Mouse (Mus musculus): Measurements from ENCODE around the gene Hcn2.

Gene Hcn2

GRCm38 (mm10) chr10:79716254-79716987 is at the start of gene Hcn2:
Gene Hcn2 (plus strand): TSS chr10:79716634.
- no peak for DNase-seq

GRCm38 (mm10) chr10:79668076-79668475 is 48.4 kb upstream of the Hcn2 start:
- no peak for DNase-seq

DNA sequence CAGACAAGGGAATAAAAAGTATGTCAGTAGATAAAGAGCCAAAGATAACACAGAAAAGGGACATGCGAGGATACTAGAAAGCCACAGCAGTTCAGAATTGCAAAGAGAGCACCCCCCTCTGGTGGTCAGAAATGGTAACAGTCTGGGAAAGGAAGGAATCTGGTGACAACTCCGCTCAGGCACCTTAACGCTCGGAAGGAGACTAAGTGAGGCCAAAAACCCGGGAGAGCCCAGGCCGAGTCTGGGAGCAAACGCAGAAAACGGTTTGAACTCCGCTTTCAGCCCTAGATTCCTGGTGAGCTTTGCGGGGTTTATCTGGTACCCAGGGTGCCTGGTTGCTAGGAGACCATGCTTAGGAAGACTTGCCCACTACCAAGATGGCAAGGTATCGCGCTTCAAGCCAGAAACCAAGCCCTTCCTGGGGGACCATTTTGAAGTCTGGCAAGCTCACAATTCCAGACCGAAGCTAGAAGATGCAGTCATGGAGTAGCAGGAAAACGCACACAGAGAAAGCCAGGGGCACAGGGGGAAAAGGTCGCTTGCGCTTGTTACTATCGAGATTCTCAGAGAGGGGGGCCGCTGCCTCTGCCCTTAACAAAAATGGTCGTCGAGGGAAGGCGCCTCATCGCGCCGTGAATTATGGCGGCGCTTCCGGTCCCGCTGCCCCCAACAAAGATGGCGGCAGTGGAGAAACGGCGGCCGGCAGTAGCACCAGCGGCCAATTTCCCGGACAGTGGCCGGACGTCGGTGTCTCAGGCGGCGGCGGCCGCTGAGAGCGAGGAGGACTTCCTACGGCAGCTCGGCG is 47.5 kb upstream of the Hcn2 start, which contains the start of gene Tpgs1:
TSS of gene Tpgs1 (plus strand) at position 599 of the 805 bp plus-strand sequence.
- peak; percentile 88 for DNase-seq

GRCm38 (mm10) chr10:79669576-79670057 is 46.8 kb upstream of the Hcn2 start:
- peak; percentile 81 for DNase-seq

GRCm38 (mm10) chr10:79670071-79670888 is 46.2 kb upstream of the Hcn2 start:
- no peak for DNase-seq

- no peak for DNase-seq
These were observed 44.9 kb upstream of the Hcn2 start for GRCm38 (mm10) chr10:79671396-79672087.

DNA sequence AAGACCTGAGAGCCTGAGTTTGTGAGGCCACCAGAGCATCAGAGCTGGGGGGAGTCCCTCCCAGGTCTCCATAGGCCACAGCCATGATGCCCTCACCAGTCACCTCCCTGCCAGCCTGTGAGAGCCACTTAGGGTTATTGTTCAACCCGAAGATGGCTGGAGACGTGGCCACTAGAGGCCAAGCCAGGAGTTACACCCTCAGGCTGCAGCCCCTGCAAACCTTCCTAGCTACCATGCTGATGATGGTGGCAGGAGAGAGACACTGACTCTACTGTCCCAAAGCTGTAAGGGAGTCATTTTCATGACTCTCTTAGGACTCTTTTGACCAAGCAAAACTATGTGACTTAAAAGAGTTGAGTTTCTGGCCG is 44.4 kb upstream of the Hcn2 start:
- no peak for DNase-seq

- no peak for DNase-seq
These were observed 43.4 kb upstream of the Hcn2 start for GRCm38 (mm10) chr10:79673054-79673453.

DNA sequence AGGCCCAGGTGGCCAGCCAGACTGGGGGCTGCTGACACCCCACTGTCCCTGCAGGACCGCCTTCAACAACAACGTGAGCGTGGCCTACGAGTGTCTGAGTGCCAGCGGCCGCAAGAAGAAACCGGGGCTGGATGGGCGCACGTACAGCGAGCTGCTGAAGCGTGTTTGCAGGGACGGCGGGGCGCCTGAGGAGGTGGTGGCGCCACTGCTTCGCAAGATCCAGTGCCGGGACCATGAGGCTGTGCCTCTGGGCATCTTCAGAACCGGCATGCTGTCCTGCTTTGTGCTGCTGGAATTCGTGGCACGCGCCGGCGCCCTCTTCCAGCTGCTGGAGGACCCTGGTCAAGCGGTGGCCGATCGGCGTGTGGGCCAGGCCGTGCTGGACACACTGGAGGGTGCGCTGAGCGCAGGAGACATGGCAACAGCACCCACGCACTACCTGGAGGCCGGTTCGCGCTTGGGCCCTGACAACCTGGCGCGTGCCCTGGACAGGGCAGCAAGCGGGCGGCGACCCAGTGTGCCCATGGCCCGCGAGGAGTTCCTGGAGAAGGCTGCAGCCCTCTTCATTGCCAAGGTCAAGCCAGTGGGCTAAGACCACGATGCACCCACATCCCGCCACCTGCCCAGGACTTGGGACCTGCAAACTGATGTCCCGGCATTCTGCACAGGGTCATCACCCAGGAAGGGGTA is 40.9 kb upstream of the Hcn2 start:
- no peak for DNase-seq

DNA sequence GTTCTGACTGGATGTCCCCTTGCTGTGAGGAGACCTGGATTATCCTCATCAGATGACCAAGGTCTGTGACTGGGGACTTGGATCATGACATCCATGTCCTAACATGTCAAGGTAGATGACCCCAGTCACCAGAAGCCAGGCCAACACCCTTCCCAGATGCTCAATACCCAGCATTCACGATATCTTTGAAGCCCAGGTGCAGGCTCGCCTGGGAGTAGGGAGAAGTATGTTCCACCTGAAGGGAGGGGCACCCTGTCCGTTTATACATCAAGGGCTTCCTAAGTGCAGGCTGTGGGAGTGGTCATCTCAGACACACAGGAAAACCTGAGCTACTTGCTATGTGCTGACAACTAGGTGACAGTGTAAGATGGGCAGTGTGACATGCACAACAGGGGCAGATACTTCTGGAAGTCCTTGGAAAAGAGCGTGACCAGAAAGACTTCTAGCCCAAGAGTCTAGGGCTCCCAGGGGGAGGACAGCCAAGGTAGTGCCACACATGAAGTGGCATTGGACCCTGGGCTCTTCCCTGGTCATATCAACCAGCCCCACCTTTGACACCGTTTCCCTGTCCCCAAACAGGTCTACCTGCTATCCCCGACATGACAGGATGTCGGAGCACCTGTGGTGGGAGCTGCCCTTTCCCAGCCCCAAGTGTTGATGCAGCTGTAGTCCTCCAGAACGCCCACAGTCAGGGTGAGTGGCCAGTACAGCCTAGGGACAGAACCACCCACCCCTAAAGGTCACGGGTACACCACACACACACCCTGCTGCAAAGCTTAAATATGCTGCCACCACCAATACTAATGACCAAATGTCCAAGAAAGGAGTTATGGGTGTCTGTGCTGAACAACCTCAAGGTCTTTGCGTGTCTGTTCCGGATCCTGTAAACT is 35.6 kb upstream of the Hcn2 start:
- DNase-seq = peak; percentile 8

DNA sequence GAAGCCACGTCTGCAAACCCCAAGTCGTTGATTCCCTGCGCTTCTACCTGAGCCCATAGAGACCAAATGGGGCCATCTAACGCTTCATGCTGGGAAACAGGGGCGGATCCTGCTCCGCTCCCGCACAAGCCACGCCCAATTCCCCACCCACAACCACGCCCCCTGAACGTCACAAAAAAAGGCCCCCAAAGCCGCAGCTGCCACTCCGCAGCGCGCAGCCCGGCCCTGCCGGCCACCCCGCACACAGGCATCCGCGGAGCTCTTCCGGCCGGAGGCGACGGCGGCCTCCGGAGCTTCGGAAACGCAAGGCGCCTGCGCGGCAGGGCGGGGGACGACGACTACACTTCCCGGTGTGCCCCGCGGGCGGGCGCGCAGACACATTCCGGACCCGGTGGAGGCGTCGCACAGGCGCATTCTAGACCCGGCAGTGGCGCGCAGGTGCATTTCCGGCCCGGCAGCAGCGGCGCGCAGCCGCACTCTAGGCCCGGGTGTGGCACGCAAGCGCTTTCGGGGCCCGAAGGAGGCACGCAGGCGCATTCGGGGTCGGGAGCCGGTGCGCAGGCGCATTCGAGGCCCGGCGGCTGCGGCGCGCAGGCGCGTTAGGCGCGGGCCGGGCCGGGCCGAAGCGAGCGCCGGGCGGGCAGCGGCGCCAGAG is 34.7 kb upstream of the Hcn2 start, which contains the start of gene Cdc34:
TSS of gene Cdc34 (plus strand) at position 605 of the 655 bp plus-strand sequence.
- DNase-seq = peak; percentile 99

DNA sequence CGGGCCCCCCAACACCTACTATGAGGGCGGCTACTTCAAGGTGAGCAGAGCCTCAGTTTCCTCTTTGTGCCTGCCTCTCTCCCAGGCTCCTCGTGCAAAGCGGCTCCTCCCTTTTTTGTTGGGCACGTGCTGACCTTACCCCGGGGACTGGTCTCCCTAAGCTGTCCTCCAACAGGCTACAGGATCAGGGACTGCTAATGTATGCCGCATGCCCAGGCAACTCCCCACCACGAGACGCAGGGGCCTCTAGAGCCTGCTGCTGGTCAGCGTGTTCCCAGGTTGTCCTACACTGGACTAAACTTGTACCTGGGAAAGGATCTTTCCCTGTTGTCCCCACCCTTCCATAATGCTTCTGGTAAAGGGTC is 33.9 kb upstream of the Hcn2 start:
- DNase-seq = peak; percentile 39

- peak; percentile 71 for DNase-seq
These were observed 33.4 kb upstream of the Hcn2 start for GRCm38 (mm10) chr10:79682916-79683582.

GRCm38 (mm10) chr10:79683726-79684640 is 32.5 kb upstream of the Hcn2 start:
- no peak for DNase-seq

DNA sequence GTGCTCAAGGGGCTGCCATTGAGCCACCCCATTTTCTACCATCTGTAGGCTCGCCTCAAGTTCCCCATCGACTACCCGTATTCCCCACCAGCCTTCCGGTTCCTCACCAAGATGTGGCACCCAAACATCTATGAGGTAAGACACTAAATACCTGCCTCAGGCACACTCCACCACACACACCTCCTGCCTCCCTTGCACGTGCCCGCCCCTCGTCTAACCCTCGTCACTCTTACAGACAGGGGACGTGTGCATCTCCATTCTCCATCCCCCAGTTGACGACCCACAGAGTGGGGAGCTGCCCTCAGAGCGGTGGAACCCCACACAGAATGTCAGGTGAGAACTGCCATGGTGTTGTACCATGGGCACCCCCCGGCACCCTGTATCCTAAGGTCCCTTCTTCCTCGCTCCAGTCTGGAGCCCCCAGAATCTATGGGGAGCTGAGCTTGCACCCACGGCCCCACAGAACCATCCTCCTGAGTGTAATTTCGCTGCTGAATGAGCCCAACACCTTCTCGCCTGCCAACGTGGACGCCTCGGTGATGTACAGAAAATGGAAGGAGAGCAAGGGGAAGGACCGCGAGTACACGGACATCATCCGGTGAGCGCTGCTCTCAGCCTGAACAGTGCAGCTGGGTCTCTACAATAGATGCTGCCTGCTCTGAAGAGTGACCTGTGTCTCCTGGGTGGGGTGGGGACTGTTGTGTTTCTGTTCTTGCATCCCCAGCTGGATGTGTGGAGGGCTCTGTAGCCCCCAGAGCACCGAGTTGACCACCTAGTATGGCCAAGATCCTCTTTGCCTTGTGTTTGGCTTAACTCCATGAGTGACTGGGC is 31.4 kb upstream of the Hcn2 start:
- DNase-seq = no peak

GRCm38 (mm10) chr10:79686219-79686618 is 30.2 kb upstream of the Hcn2 start:
- DNase-seq = no peak

- DNase-seq = no peak
These were observed 29.7 kb upstream of the Hcn2 start for GRCm38 (mm10) chr10:79686691-79687090.

- DNase-seq = no peak
These were observed 28.9 kb upstream of the Hcn2 start for GRCm38 (mm10) chr10:79687513-79687912.

Data from thymus, postnatal 25 days (tissue).